Mouse (Mus musculus): ENCODE measurements at regions not wholly inside any gene's neighbourhood (a gene's known extent, or its start where the extent isn't known, plus 50 kb on each side); places are given as distances from the start of the nearest gene placed in this dataset.
A peak's percentile ranks its signal among the peaks of the same experiment; 100 is the strongest.

DNA sequence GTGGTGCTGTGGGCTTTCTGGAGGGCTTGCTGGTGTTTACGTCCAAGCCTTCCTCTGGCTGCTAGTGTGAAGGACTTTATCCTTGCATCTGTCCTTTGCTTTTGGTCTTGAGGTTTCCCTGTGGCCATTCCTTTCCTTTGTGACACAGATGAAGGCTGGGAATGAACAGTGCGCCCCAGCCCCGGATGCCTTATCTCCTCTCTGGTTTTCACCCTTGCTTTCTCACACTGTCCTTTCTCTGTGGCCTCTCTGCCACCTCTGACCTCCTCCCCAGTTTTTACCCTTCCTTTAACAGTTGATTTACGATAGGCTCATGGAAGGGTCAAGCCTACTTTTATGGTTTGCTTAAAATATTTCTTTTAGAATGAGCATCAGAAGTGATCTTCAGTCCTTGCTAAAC is 53.2 kb downstream of the Gas1 start:
- no peak for DNase-seq

DNA sequence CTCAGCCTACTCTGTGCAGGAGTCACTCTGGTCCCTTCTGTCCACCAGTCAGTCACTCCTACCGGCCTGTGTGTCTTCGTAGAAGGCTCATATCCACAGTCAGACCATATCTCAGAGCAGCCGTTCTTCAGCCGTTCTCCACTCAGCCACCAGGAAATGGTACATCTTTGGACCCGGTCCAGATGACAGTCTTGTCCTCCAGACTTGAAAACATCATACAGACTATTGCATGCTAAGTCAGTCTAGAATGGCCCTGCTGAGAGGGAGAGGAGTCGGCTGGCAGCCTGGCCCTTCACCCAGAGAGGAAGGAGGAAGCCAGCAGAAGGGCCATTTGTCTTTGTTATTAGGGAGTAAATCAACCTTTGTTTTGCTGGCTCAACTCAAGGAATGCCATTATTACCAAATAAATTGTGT is 54.0 kb downstream of the Gas1 start:
- no peak for DNase-seq

GRCm38 (mm10) chr13:60122341-60123173 is 54.6 kb downstream of the Gas1 start:
- DNase-seq: no peak

DNA sequence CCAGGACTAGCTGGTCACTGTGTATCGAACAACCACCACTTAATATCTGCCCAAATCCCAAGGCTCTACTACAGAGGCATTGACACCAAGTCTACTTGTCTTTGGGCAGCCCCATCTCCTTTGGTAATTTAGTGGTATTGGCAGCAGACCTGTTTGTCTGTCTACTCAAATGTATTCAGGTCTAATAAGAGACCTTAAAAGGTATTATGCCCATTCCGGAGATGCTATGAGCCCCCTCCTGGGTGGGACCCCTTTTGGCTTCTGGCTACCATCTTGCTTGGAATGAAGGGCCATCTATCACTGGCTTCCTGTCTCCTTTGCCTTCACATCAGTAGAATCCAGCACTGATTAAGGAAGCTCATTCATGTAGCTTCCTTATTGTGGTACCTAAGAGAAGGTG is 65.7 kb downstream of the Gas1 start:
- DNase-seq: no peak

- DNase-seq: peak; percentile 63
Observed at GRCm38 (mm10) chr13:60110079-60110846, 66.9 kb downstream of the Gas1 start.

- no peak for DNase-seq
Observed at GRCm38 (mm10) chr13:60105286-60105685, 71.9 kb downstream of the Gas1 start.

- no peak for DNase-seq
Observed at GRCm38 (mm10) chr13:60101651-60102050, 75.5 kb downstream of the Gas1 start.

DNA sequence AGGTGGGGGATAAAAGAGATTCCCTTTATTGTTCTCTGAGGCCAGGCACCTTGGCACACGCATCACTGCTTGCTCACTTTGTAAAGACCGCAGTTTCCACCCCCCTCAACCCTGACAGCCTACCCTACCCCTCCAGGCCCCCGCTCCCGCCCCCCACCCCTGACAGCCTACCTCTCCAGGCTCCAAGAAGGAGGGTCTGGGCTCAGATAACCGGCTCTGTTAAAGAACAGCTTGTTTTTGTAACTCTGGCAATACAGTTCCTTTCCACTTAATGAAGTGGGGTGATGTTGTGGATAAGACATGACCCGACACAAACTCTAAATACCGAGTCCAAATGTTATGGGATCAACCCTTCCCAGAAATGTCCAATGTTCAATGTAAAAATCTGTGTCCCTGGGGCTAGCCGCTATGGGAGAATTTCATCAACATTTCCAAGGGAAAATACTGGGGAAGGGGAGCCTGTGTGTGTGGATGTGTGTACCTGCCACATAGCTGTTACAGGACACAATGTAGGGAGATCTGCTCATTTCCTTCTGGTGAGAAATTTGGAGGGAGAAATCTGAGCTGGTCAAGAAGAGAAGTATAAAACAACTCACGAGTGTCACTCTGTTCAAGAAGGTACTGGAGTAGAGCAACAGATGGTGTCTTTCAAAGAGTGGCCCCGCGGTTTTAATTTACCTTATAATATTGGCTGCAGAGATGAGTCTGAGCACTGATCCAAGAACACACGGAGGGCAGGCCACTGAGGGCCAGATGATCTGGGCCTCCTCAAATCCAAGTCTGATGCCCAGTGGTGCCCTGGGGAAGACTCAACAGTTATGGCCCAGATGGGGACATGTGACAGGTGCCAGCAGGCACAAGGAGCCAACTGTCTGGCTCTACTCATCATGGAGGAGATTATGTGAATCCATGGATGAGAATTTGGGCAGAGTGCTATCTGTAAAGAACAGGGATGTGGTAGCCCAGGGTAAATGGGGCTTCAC is 76.7 kb downstream of the Gas1 start:
- no peak for DNase-seq

- DNase-seq: peak; percentile 44
Observed at GRCm38 (mm10) chr13:60099469-60100129, 77.6 kb downstream of the Gas1 start.

DNA sequence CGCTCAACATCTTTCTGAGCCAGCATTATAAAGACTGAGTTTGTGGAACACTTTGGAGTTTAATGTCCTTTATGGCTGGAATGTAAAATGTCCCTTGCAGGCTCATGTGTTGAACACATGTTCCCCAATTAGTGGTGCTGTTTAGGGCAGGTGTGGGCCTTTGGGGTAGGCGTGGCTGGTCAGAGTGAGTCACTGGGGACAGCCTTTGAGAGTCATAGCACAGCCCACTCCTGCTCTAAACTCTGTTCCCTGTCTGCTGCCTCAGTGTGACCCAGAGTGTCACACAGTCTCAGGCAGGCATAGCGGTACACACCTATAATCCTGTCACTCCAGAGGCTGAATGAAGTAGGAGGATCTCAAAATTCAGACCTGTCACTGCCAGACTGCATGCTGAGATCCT is 78.8 kb downstream of the Gas1 start:
- no peak for DNase-seq

DNA sequence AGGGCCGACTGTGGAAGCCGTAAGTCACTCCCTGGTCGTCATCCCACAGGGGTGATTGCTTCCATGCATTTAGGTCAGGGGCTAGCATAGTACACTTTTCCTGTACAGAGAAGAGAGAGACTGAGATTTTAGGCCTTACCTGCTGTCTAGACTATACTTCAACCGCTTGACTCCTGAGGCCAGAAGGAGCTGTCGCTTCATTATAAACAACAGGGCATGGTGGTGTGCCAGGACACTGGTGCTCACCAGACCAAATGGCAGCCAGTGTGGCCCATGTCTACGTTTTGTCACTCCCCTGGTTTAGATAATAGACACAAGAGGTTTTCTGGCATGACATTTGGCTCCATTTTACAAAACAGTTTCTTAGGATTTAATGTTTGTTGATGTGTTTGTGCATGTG is 79.4 kb downstream of the Gas1 start:
- DNase-seq: no peak

GRCm38 (mm10) chr13:60086657-60087056 is 90.5 kb downstream of the Gas1 start:
- peak; percentile 59 for DNase-seq

GRCm38 (mm10) chr13:60084975-60085374 is 92.2 kb downstream of the Gas1 start:
- DNase-seq: peak; percentile 24

- DNase-seq: no peak
Observed at GRCm38 (mm10) chr13:60084290-60084689, 92.9 kb downstream of the Gas1 start.

DNA sequence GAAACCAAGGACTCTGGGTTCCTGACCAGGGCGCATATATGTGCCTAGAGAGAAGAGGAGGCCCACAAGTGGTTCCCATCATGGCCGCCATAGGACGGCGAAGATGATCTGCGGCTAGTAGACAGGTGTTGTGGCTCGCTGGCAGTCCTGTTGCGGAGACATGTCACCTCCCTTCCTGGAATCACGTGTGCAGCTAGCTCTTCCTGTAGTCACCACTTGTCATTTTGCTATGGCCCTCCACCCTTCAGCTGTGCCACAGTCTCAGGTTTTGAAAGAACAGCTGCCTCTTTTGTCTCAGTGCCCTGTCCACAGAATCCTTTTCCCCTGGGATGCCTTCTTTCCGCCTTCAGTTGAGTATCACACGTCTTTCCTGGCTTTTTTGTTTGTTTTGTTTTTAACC is 97.1 kb downstream of the Gas1 start:
- no peak for DNase-seq

GRCm38 (mm10) chr13:60078331-60079050 is 98.7 kb downstream of the Gas1 start:
- DNase-seq: no peak

- no peak for DNase-seq
Observed at GRCm38 (mm10) chr13:60076147-60076800, 100.9 kb downstream of the Gas1 start.

DNA sequence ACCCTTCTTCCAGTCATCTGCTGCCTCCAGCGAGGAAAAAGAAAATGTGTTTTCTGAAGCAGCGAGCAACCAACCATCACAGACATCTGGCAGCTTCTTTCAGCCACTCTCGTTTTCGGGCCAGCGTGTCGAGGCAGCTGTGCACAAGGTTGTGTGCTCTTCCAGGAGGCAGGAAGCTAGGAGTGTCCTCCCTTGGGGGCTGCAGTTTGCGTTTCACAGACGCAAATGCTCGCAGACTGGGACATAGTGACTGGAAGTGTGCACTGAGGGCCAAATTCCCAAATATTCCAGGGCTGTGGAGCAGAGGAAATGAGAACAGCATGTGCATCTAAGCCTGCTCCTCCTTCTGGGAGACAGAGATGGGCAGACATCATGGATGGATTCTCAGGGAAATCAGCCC is 105.6 kb downstream of the Gas1 start:
- DNase-seq: no peak

DNA sequence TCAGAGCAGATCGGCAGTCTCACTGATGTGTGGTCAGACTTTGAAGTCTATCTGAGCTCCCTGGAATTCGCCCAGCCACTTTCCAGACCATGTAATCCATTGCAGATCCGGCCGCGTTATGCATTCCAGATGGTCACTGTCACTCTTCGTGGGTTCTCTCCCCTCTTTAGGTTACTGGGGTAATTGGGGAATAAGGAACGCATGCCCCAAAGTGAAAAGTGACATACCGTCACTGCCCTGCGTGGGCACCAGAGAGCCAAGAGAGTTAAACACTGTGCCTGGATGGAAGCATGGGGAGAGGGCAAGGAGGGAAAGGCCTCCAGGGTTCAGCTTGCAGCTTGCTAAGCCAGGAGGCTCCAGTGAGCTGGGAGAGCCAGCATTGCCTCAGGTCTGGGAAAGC is 108.0 kb downstream of the Gas1 start:
- DNase-seq: no peak

- DNase-seq: no peak
Observed at GRCm38 (mm10) chr13:60067325-60067724, 109.8 kb downstream of the Gas1 start.

- no peak for DNase-seq
Observed at GRCm38 (mm10) chr13:60061589-60061988, 115.6 kb downstream of the Gas1 start.
